Mouse (Mus musculus) urinary bladder, postnatal 36 days (tissue): ENCODE measurements around the gene Tmem100.

Experiments
- DNase-seq, 2 experiments: peaks; one replicate each; pipeline ENCODE4 v3.0.0; 2022; ENCODE audit warnings: low spot score in 2 of 2, mixed read lengths in 1 of 2

Gene Tmem100

DNA sequence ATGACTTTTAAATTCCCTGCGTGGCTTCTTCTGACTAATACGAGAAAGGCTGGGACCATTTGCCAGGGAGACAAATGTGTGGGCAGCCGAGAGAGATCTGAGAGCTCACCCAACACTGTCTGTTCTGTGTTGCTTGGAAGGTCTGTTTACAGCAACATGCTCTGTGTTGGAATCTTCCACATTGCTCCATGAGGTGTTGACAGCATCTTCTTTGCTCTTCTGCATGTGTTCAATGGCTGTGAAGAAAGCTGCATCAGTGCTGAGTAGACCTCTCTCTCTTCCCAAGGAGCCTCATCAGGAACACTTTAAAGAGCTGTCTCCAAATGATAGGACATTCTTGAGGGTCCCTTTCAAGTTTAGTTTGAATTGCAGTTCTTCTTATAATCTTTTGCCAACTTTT is 32.5 kb downstream of the Tmem100 start:
- DNase-seq = no peak

GRCm38 (mm10) chr11:90066405-90067250 is 36.5 kb downstream of the Tmem100 start:
- DNase-seq = no peak

DNA sequence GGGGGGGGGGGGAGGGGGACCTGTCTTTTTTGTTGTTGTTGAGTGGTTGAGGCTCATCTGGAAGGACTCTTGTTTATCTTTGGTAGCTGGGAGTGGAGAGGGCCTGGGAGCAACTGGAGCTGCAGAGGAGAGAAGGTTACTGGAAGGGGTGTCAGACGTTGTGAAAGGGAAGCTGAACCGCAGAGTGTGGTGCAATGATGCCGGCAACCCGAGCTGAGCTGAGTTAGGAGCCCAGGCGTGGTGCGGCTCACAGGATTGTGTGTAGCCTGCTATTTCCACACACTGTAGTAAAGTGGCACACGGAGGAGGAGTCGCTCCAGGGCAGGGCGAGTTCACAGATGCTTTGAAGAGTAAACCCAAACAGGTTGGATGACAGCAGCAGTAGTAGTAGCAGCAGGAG is 41.6 kb downstream of the Tmem100 start:
- peak in 1 of 2 experiments; percentile 29 for DNase-seq

DNA sequence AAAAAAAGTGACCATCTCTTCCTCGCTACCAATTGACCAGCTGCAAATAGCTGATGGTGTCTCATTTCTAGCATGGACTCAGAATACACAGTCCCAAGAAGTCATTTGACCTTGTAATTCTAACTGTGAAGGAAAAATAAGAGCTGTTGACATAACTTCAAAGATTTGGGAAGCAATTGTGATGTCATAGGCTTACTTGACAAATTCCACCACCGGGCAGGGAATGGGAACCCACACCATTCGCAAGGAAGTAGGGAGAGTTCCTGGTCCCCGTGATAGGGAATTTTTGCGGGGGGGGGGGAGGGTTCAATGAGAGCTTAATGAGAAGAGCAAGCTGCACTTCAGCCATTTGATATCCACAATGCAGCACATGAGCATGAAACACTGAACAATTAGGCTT is 43.1 kb downstream of the Tmem100 start:
- no peak for DNase-seq

DNA sequence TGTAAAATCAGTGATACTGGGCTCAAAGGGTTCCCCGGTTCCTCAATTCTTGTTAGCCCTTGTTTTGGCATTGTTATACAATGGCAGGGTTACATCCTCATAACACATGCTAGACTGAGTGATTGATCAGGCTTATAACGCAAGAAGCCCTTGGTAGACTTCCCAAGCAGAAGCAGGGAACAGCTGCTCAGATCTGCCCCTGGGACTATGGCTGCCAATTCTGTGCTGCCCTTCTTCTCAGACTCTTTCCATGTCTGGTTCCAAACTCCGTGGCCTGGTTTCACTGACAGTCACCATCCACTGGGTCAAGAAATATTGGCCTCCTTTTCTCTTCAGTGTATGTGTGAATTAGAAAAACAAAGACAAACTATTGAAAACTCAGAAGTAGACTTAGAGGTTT is 46.5 kb downstream of the Tmem100 start:
- DNase-seq = peak in 1 of 2 experiments; percentile 12

DNA sequence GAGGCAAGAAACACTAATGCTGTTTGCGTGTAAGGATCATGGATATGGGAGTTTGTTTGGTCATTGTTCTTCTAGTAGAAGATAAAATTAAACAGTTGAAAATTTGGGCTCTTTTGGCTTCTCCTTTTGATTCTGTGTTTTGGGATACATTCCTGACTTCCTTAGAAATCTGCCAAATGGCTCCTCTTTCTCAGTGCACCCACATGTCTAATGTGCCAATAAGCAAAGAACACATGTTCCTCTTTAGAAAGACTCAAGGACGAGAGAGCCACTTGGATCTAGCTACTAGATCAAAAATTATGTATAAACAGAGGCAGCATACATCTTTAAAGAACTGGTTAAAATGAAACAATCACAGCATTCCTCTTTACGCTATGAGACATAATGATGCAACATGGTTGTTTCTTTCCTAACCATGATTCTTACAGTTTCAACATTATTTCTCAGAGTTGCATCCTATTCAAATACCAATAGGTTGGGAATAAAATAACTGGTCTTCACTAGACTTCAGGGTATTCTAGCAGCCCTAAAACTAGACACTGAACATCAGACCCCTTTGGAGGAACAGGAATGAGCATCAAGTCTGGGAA is 50.6 kb downstream of the Tmem100 start:
- no peak for DNase-seq

GRCm38 (mm10) chr11:90081820-90082596 is 51.9 kb downstream of the Tmem100 start:
- DNase-seq = no peak

DNA sequence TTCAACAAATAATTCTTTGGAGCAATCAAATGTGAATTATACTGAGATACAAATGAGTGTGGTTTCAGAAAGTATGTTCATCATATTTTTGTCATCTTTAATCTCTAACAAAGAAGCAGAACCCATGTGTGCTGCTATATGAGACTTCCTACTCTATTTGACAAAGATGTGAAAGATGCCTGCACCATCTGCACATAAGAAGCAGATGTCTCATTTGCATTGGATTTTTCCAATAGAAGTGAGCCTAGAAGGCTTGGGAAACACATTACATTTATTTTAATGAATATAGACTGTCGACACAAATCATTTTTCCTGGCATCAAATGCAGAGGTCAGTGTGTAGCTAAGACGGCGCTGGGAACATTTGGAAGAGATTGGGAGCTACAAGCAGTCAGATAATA is 52.9 kb downstream of the Tmem100 start:
- no peak for DNase-seq

DNA sequence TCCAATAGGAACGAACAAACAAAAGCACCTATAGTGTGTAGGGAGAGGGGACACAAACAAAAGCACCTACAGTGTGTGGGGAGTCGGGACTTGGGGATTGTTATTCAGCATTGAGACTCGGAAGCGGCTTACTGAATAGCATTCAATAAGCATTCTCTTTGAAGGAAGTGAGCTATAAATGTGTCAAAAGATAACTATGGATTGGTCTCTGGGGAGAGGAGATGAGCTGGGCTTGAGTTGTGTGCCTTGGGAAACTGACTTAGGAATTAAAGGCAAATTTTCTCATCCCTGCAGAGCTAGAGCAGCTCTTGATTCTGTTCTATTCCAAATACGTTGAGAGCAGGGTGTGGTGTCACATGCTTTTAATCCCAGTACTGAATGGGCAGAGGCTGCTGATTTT is 54.0 kb downstream of the Tmem100 start:
- DNase-seq = no peak
